27 mouse cellular contexts compared by ENCODE assay signal in genomic region chr4:126495453-126495852, GRCm38 (mm10). TPM values are rescaled to one million over a fixed set of nuclear protein-coding genes. Genes with fewer than 3 reads are reported as not detected.
DNase-seq lines count a peak whose midpoint lies in the region; ATAC-seq and TF ChIP-seq lines count a peak whose summit lies in the region.
"Had no signal": no experiment of that assay in that cellular context is flagged by ENCODE, and none has a peak within 500 bp of the region (broad histone marks: within the 10 kb centered on the region; RNA-seq: fewer than 3 reads in every experiment).

No protein-coding gene starts in this region.

- H3K9me3 ChIP-seq in lung, embryonic 14.5 days (ENCODE audit: low read depth, low read length), result no peaks in the 10 kb centered on the region
- H3K9me3 ChIP-seq in stomach, embryonic 15.5 days, result no peaks in the 10 kb centered on the region
- H3K9me3 ChIP-seq: forebrain, embryonic 13.5 days; G1E; heart, embryonic 10.5 days; limb, embryonic 12.5 days; liver, embryonic 12.5 days had no signal

- no peak for TF ChIP-seq CTCF in lung, embryonic 14.5 days (IDR thresholded peaks at IDR 0.05; ENCODE audit: low read depth)

- no peak overlapping the region for H3K4me3 ChIP-seq in lung, embryonic 14.5 days (ENCODE audit: low read depth, low read length)
- no peak overlapping the region for H3K4me3 ChIP-seq in stomach, embryonic 15.5 days (replicated peaks)
- H3K4me3 ChIP-seq: erythroblast, embryonic 14.5 days; forebrain, embryonic 13.5 days; gastrocnemius, adult 2 months; heart, embryonic 10.5 days; limb, embryonic 12.5 days; liver, embryonic 12.5 days had no signal

- no peaks in the 10 kb centered on the region for H3K27me3 ChIP-seq in lung, embryonic 14.5 days (ENCODE audit: insufficient read depth, low read length)
- no peaks in the 10 kb centered on the region for H3K27me3 ChIP-seq in stomach, embryonic 15.5 days (replicated peaks)
- H3K27me3 ChIP-seq: CH12.LX; forebrain, embryonic 13.5 days; limb, embryonic 12.5 days; liver, embryonic 12.5 days; Patski had no signal

- no peak overlapping the region for H3K9ac ChIP-seq in lung, embryonic 14.5 days
- H3K9ac ChIP-seq in stomach, embryonic 15.5 days, result no peak overlapping the region
- H3K9ac ChIP-seq: forebrain, embryonic 13.5 days; hindbrain, embryonic 14.5 days; limb, embryonic 12.5 days; liver, embryonic 12.5 days had no signal

- peak; percentile 81 for ATAC-seq in lung, embryonic 14.5 days (ENCODE audit: insufficient read depth)
- no peak for ATAC-seq in stomach, embryonic 15.5 days (ENCODE audit: insufficient read depth, low FRiP score, low read depth)
- ATAC-seq: forebrain, embryonic 13.5 days; inflammation-experienced regulatory T-cells, adult 6 months; liver, embryonic 12.5 days; Patski had no signal

- peaks cover 6% of the 10 kb centered on the region; the same call in 1 of the 2 replicates for H3K4me1 ChIP-seq in lung, embryonic 14.5 days (ENCODE audit: insufficient read depth)
- no peaks in the 10 kb centered on the region for H3K4me1 ChIP-seq in stomach, embryonic 15.5 days
- H3K4me1 ChIP-seq: forebrain, embryonic 13.5 days; heart, embryonic 10.5 days; limb, embryonic 12.5 days; liver, embryonic 12.5 days had no signal

- peak; percentile 12 for DNase-seq in heart, postnatal 10 days
- DNase-seq in heart, postnatal 25 days (ENCODE audit: low spot score), result no peak
- peak; percentile 68 for DNase-seq in lung, embryonic 14.5 days
- no peak for DNase-seq in lung, postnatal 14 days
- peak; percentile 1 for DNase-seq in fibroblast of lung, adult 2 months (ENCODE audit: low read depth)
- DNase-seq in frontal cortex, postnatal 36 days (ENCODE audit: low spot score in 2 of 2), result no peak
- DNase-seq: adrenal gland, adult 2 months; B cell, adult 2 months; cerebellum, adult 11-12 months; cerebellum, postnatal 10 days; gastrocnemius, adult 2 months; heart, postnatal 36 days; kidney, postnatal 25 days; layer of hippocampus, postnatal 36 days; midbrain, embryonic 14.5 days; thymus, postnatal 36 days had no signal

- intact Hi-C loops in heart, postnatal 10 days (cut with DNase I), result no loop called here
- intact Hi-C loops in heart, postnatal 25 days (cut with DNase I), result no loop called here

- WGBS in lung, embryonic 14.5 days, result 30% methylated on average over 5 of the region's 5 CpGs
- WGBS in stomach, embryonic 15.5 days, result 44% methylated on average over 5 of the region's 5 CpGs

- H3K27ac ChIP-seq in lung, embryonic 14.5 days (ENCODE audit: low read depth), result peak overlapping the region; percentile 81
- peak overlapping the region; percentile 82 for H3K27ac ChIP-seq in stomach, embryonic 15.5 days
- H3K27ac ChIP-seq: forebrain, embryonic 13.5 days; gastrocnemius, adult 2 months; heart, embryonic 10.5 days; hindbrain, embryonic 14.5 days; limb, embryonic 12.5 days; liver, embryonic 12.5 days had no signal

- H3K36me3 ChIP-seq in lung, embryonic 14.5 days (ENCODE audit: insufficient read depth), result no peaks in the 10 kb centered on the region
- no peaks in the 10 kb centered on the region for H3K36me3 ChIP-seq in stomach, embryonic 15.5 days
- H3K36me3 ChIP-seq: G1E; heart, embryonic 10.5 days; liver, embryonic 12.5 days had no signal

- H3K4me2 ChIP-seq in lung, embryonic 14.5 days, result 0 out of 2 replicates have a peak overlapping the region, but pooled peaks have one; percentile 18
- no peak overlapping the region for H3K4me2 ChIP-seq in stomach, embryonic 15.5 days
- H3K4me2 ChIP-seq: forebrain, embryonic 13.5 days; hindbrain, embryonic 14.5 days; limb, embryonic 12.5 days; liver, embryonic 12.5 days had no signal

RNA-seq across cellular contexts. Expression of gene Ago1, which starts 27.1 kb away (rescaled TPM):
- 10 to 100 TPM; 16.0 to 18.6 TPM for total RNA-seq in heart, postnatal 10 days (2021)
- total RNA-seq in heart, postnatal 25 days (2021), result 10 to 100 TPM; 10.7 to 12.3 TPM
- 10.7 and 11.6 TPM in 2 replicates for polyA plus RNA-seq in lung, embryonic 14.5 days (2014; fragmentation: Nextera tagmentation; extraction: Ambion mirVana)
- 5.1 and 5.2 TPM in 2 replicates for polyA plus RNA-seq in stomach, embryonic 15.5 days (2015; fragmentation: Nextera tagmentation; extraction: Ambion mirVana)

RNA-seq across cellular contexts. Expression of gene Ago4, which starts 37.8 kb away (rescaled TPM):
- 1 to 10 TPM; 4.1 to 5.8 TPM for total RNA-seq in heart, postnatal 10 days (2021)
- total RNA-seq in heart, postnatal 25 days (2021), result 1 to 10 TPM; 7.5 to 7.9 TPM
- polyA plus RNA-seq in lung, embryonic 14.5 days (2014; fragmentation: Nextera tagmentation; extraction: Ambion mirVana), result 2.9 and 3.5 TPM in 2 replicates
- 1.6 and 2.1 TPM in 2 replicates for polyA plus RNA-seq in stomach, embryonic 15.5 days (2015; fragmentation: Nextera tagmentation; extraction: Ambion mirVana)
- polyA plus RNA-seq: erythroblast, embryonic 14.5 days; G1E had no signal

Comparison
In these comparisons a context has a peak if more than half of its experiments do, and no peak if none do; other contexts are left out.
1. DNase-seq: peak in heart, postnatal 10 days (2 of 2), lung, embryonic 14.5 days (single experiment) and fibroblast of lung, adult 2 months (single experiment); none in heart, postnatal 25 days (single experiment), lung, postnatal 14 days (single experiment) and frontal cortex, postnatal 36 days (0 of 2).